Mouse (Mus musculus) urinary bladder, postnatal 25 days (tissue): Measurements from ENCODE around the gene Rer1.
A peak's percentile ranks its signal among the peaks of the same experiment; 100 is the strongest.

Experiments
- DNase-seq: peaks from one replicate; pipeline ENCODE4 v3.0.0; 2022; ENCODE audit warnings: low spot score

The Rer1 gene

GRCm38 (mm10) chr4:155074418-155074817 lies 11.8 kb downstream of the Rer1 start:
- DNase-seq: no peak

- no peak for DNase-seq
Measured at GRCm38 (mm10) chr4:155070921-155071320, 15.3 kb downstream of the Rer1 start.

- no peak for DNase-seq
Measured at GRCm38 (mm10) chr4:155070199-155070598, 16.0 kb downstream of the Rer1 start.

- no peak for DNase-seq
Measured at GRCm38 (mm10) chr4:155069191-155069590, 17.0 kb downstream of the Rer1 start.

GRCm38 (mm10) chr4:155068357-155068972 lies 17.7 kb downstream of the Rer1 start:
- DNase-seq: no peak

GRCm38 (mm10) chr4:155066834-155067522 lies 19.2 kb downstream of the Rer1 start, which contains the start of gene Pex10:
Gene Pex10, plus strand, starts transcription at chr4:155067016.
- peak; percentile 99 for DNase-seq

GRCm38 (mm10) chr4:155065970-155066833 lies 20.0 kb downstream of the Rer1 start:
- DNase-seq: peak; percentile 78

- DNase-seq: no peak
Measured at GRCm38 (mm10) chr4:155064474-155064873, 21.7 kb downstream of the Rer1 start.

- DNase-seq: peak; percentile 59
Measured at GRCm38 (mm10) chr4:155063895-155064294, 22.3 kb downstream of the Rer1 start.

- peak; percentile 41 for DNase-seq
Measured at GRCm38 (mm10) chr4:155058325-155058724, 27.9 kb downstream of the Rer1 start.

- DNase-seq: peak; percentile 42
Measured at GRCm38 (mm10) chr4:155056724-155057123, 29.5 kb downstream of the Rer1 start, which contains the start of gene Plch2. Gene Plch2, minus strand, starts transcription at chr4:155056784.

- DNase-seq: no peak
Measured at GRCm38 (mm10) chr4:155050116-155050515, 36.1 kb downstream of the Rer1 start.

GRCm38 (mm10) chr4:155046636-155047035 lies 39.5 kb downstream of the Rer1 start:
- DNase-seq: no peak

GRCm38 (mm10) chr4:155043289-155043625 lies 42.9 kb downstream of the Rer1 start:
- DNase-seq: no peak

GRCm38 (mm10) chr4:155042606-155043288 lies 43.4 kb downstream of the Rer1 start:
- no peak for DNase-seq

- no peak for DNase-seq
Measured at GRCm38 (mm10) chr4:155040696-155041095, 45.5 kb downstream of the Rer1 start.

- DNase-seq: no peak
Measured at GRCm38 (mm10) chr4:155040197-155040596, 46.0 kb downstream of the Rer1 start.

- DNase-seq: no peak
Measured at GRCm38 (mm10) chr4:155034787-155035186, 51.4 kb downstream of the Rer1 start.

GRCm38 (mm10) chr4:155034202-155034601 lies 52.0 kb downstream of the Rer1 start:
- no peak for DNase-seq

GRCm38 (mm10) chr4:155033115-155033514 lies 53.1 kb downstream of the Rer1 start:
- DNase-seq: no peak

GRCm38 (mm10) chr4:155024170-155025010 lies 61.8 kb downstream of the Rer1 start:
- DNase-seq: no peak
